Mouse (Mus musculus) brain, embryonic 14.5 days (tissue): ENCODE data around the gene Bcas1.

Experiments used
- CTCF ChIP-seq: fragments of 200-500 bp; IDR thresholded peaks from 2 replicates; pipeline ENCODE4 v1.5.1; 2012; ENCODE audit warnings: inconsistent platforms, mild to moderate bottlenecking, moderate library complexity, borderline replicate concordance; ENCODE audit not compliant: insufficient read depth, insufficient read length; ENCODE audit errors: extremely low read depth
- POLR2A ChIP-seq: fragments of 200-500 bp; IDR thresholded peaks from 2 replicates; pipeline ENCODE4 v1.6.1; 2012; ENCODE audit warnings: mild to moderate bottlenecking, inconsistent platforms, borderline replicate concordance; ENCODE audit not compliant: poor library complexity, insufficient read depth, insufficient read length, severe bottlenecking; ENCODE audit errors: extremely low read depth

DNA sequence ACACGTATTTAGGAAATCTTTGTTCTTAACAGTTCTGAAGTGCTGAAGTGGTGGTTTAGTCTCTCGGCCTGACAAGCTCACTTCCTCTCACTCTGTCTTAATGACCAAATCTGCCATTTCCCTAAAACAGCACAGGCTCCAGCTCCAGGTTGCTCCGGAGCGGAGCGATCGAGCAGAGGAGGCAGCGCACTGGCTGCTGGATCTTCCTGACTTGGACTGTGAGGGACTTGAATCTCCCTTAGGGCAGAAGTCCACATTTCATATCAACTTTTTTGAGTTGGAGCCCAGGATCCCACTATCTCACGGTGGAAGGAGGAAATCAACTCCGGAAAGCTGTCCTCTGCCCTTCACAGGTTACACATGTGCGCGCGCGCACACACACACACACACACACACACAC is 97.7 kb downstream of the Bcas1 start:
- TF ChIP-seq CTCF (no peak), POLR2A (no peak)
